Mouse (Mus musculus) cerebellum, postnatal 14 days (tissue): Measurements from ENCODE around the gene Dnah9.

Source experiments
- DNase-seq, 2 experiments: peaks; one replicate each; pipeline ENCODE4 v3.0.0; 2021; ENCODE audit warnings: mixed read lengths in 2 of 2

Dnah9 gene

GRCm38 (mm10) chr11:65788154-65788553, 380.2 kb downstream of the Dnah9 start, which contains the start of gene Map2k4:
Gene Map2k4, minus strand, starts transcription at chr11:65788297.
- peak; percentile 95 to 96 for DNase-seq

DNA sequence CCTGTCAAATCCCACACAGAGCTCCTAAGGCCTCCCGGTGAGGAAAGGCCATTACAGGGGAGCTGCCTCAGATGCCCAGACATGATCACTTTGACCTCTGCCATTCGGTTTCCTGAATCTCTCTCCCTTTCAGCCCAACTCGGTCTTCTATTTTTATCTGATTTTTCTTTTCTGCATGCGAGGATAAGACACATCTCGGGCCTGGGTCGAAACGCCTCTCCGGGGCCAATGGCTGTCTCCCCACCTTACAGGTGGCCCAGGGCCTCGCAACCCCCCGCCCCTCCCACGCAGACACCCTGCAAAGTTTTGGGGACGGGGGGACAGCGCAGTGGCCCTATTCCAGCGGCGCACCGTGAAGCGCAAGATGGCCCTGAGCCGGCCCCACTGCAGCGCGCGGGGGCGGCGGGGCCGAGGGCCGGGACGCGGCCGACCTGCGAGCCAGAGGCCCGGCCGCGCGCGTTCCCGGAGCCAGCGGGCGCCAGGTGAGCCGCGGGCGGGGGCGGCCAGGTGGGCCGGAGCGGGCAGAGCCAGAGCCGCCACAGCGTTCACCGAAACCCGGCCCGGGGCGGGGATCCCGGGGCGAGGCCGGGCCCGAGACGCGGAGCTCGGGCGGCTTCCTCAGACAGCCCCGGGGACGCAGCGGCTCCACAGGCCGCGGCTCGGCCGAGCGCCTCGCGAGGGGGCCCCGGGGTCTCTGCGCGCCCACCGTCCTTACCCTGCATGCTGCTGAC, 380.8 kb downstream of the Dnah9 start:
- DNase-seq = peak in 1 of 2 experiments; percentile 64

- no peak for DNase-seq
These were observed 382.2 kb downstream of the Dnah9 start for GRCm38 (mm10) chr11:65786160-65786559.

DNA sequence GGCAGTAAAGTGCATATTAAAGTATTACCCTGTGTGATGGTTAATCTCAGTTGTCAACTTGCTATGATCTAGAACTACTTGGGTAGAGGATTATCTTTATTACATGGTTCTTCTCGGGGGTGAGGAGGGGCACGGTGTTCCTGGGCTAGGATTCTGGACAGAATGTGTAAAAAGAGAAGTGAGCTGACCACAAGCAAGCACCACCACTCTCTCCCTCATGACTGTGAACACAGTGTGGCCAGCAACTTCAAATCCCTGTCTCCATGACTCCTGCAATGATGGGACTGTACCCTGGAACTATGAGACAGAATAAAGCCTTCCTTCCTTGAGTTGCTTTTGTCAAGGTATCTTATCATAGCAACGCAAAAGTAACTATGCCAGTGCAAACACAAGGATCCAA, 386.8 kb downstream of the Dnah9 start:
- DNase-seq = no peak
